Mouse (Mus musculus): ENCODE data around the gene Prdm9. TPM values are rescaled to one million over a fixed set of nuclear protein-coding genes. Genes with fewer than 3 reads are reported as not detected.
"Not testable (repeated sequence)": the region's sequence is repeated elsewhere in the genome, so short reads cannot be mapped to it uniquely, and the experiment has no call there.

Gene Prdm9
- polyA plus RNA-seq, 1 experiment = 4.3 TPM

DNA sequence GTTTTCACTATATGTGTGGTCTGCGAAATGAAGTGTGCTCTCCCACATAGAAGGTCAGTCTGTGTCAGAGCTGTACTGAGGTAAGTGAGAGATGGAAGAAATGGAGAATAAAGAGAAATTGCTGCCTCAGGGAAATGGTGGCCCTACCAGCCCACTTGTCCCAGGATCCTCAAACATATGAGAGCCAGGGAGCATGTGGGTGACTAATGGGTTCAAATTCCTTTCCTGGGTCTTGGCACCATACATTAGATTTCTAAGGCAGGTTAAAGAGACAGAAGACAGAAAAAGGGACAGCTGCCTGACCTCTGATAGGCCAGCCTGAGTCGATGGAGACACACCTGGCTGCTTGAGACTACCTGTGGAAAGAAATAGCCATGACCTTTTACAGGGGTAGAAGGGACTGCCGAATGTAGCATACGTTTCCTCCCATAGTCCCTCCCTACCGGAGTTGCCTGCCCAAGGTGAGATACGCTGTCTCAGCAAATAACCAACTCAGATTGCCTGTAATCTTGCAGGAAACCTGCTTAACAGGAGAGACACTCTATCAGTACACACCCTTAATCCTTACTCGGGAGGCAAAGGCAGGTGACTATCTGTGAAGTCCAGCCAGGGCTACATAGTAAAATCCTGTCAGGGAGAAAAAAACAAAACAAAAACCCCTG is 15.4 kb upstream of the Prdm9 start:
- Histone ChIP-seq H3K27me3 (ENCODE audit: control insufficient read depth, insufficient read depth, low read length) (no peaks in the 10 kb centered on the region; the same call in 1 of the 2 replicates), H3K27ac (ENCODE audit: insufficient read depth, low read length) (no peak overlapping the region), H3K4me1 (ENCODE audit: control insufficient read depth, insufficient read depth, low read length) (no peaks in the 10 kb centered on the region), H3K4me3 (replicated peaks; ENCODE audit: insufficient read depth, low read depth, low read length) (no peak overlapping the region)
- TF ChIP-seq POLR2A (IDR thresholded peaks at IDR 0.05; ENCODE audit: borderline replicate concordance, insufficient read depth, low read length) = no peak
- no peak for TF ChIP-seq CTCF (IDR thresholded peaks at IDR 0.05; ENCODE audit: borderline replicate concordance, insufficient read depth, low read depth, low read length)
- DNase-seq = no peak
- WGBS = 83% methylated on average over 7 of the region's 7 CpGs

DNA sequence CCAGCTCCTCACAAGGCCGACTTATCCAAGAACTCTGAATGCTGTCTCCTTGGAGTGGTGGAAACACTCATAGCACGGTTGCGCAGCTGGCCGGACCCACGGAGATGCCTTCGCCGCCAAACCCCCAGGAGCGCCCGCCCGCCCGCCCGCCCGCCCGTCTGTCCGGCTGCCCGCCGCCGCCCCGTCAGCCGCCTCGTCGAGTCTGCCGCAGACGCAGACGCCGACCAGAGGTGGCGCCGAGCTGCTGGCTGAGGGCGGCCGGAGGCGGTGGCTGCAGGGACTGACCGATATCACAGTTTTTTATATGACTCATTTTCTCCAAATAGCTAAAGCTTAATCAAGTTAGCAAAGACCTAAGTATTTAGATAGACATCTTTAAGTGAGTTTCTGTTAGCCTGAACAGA is 13.1 kb upstream of the Prdm9 start:
- Histone ChIP-seq H3K4me1 (ENCODE audit: control insufficient read depth, insufficient read depth, low read length) (no peaks in the 10 kb centered on the region), H3K27me3 (ENCODE audit: control insufficient read depth, insufficient read depth, low read length) (no peaks in the 10 kb centered on the region; the same call in 1 of the 2 replicates), H3K4me3 (replicated peaks; ENCODE audit: insufficient read depth, low read depth, low read length) (no peak overlapping the region), H3K27ac (ENCODE audit: insufficient read depth, low read length) (no peak overlapping the region)
- WGBS = 2% methylated on average over 32 of the region's 32 CpGs
- no peak for TF ChIP-seq POLR2A (IDR thresholded peaks at IDR 0.05; ENCODE audit: borderline replicate concordance, insufficient read depth, low read length)
- TF ChIP-seq CTCF (IDR thresholded peaks at IDR 0.05; ENCODE audit: borderline replicate concordance, insufficient read depth, low read depth, low read length) = no peak
- no peak for DNase-seq

DNA sequence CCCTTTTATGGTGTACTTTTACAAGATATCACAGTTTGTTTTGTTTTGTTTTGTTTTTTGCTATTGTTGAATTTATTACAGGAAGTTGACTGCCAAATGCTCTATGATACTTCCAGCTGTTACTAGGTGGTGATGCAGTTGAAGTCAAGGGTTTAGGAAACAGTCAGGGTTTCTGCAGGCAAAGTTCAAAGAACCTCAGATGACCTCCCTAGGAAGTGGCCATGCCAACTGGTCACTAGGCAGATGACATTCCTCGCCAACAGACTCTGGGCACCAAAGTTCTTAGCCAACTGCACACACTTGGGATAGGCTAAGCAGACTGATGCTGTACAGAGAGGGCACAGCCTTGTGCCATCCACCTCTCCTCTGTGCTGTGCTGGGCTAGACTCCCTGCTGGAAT is 10.9 kb upstream of the Prdm9 start:
- no peak overlapping the region for H3K27ac ChIP-seq (ENCODE audit: insufficient read depth, low read length)
- H3K4me3 ChIP-seq (replicated peaks; ENCODE audit: insufficient read depth, low read depth, low read length) = no peak overlapping the region
- DNase-seq = no peak
- no peaks in the 10 kb centered on the region for H3K27me3 ChIP-seq (ENCODE audit: control insufficient read depth, insufficient read depth, low read length)
- no peaks in the 10 kb centered on the region for H3K4me1 ChIP-seq (ENCODE audit: control insufficient read depth, insufficient read depth, low read length)
- 49% methylated on average over 1 of the region's 1 CpGs for WGBS
- TF ChIP-seq CTCF (IDR thresholded peaks at IDR 0.05; ENCODE audit: borderline replicate concordance, insufficient read depth, low read depth, low read length) (no peak), POLR2A (IDR thresholded peaks at IDR 0.05; ENCODE audit: borderline replicate concordance, insufficient read depth, low read length) (no peak)

DNA sequence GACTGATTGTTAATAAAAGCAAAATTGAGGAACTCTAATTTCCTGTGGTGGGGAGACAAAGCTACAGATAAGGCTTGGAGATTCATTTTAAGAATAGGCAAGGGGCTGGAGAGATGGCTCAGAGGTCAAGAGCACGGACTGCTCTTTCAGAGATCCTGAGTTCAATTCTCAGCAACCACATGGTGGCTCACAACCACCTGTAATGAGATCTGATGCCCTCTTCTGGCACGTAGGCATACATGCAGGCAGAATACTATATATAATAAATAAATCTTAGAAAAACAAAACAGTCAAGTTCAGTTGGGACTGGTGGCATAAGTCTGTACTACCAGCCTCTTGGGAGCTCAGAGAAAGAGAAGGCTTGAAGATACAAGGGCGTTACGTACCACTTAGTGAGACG is 2.8 kb upstream of the Prdm9 start:
- TF ChIP-seq CTCF (IDR thresholded peaks at IDR 0.05; ENCODE audit: borderline replicate concordance, insufficient read depth, low read depth, low read length) = no peak
- TF ChIP-seq POLR2A (IDR thresholded peaks at IDR 0.05; ENCODE audit: borderline replicate concordance, insufficient read depth, low read length) = no peak
- H3K27ac ChIP-seq (ENCODE audit: insufficient read depth, low read length) = no peak overlapping the region
- 79% methylated on average over 5 of the region's 5 CpGs for WGBS
- DNase-seq = no peak
- no peak overlapping the region for H3K4me3 ChIP-seq (replicated peaks; ENCODE audit: insufficient read depth, low read depth, low read length)
- H3K4me1 ChIP-seq (ENCODE audit: control insufficient read depth, insufficient read depth, low read length) = peaks cover 3% of the 10 kb centered on the region; the same call in 1 of the 2 replicates
- no peaks in the 10 kb centered on the region for H3K27me3 ChIP-seq (ENCODE audit: control insufficient read depth, insufficient read depth, low read length)

DNA sequence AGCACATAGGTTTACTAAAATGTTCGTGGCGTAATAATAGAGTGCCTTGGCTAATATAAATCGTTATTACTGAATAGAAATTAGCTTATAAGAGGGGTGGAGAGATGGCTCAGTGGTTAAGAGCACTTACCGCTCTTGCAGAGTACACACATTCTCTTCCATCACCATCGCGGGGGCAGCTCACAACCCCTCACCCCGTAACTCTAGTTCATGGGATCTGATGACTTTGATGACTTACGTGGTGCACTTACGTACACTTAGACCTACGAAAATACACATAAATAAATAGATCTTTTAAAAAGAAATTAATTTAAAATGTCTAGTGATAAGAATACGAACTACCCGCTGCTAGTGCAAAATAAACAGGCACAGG is 760 bp upstream of the Prdm9 start:
- H3K27me3 ChIP-seq (ENCODE audit: control insufficient read depth, insufficient read depth, low read length) = no peaks in the 10 kb centered on the region
- peaks cover 3% of the 10 kb centered on the region; the same call in 1 of the 2 replicates for H3K4me1 ChIP-seq (ENCODE audit: control insufficient read depth, insufficient read depth, low read length)
- whole genome bisulfite sequencing = 36% methylated on average over 12 of the region's 12 CpGs
- H3K4me3 ChIP-seq (replicated peaks; ENCODE audit: insufficient read depth, low read depth, low read length) = peak overlapping the region; percentile 80
- peak; percentile 16 to 20 for DNase-seq
- TF ChIP-seq POLR2A (IDR thresholded peaks at IDR 0.05; ENCODE audit: borderline replicate concordance, insufficient read depth, low read length) (no peak), CTCF (IDR thresholded peaks at IDR 0.05; ENCODE audit: borderline replicate concordance, insufficient read depth, low read depth, low read length) (no peak)
- no peak overlapping the region for H3K27ac ChIP-seq (ENCODE audit: insufficient read depth, low read length)

DNA sequence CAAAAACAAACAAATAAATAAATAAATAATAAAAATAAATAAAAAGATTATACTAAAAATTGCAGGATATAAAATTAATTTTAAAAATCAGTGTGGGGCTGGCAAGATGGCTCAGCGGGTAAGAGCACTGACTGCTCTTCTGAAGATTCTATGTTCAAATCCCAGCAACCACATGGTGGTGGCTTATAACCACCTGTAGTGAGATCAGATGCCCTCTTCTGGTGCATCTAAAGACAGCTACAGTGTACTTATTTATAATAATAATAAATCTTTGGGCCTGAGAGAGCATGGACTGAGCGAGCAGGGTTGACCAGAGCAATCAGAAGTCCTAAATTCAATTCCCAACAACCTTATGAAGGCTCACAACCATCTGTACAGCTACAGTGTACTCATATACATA is 4.2 kb downstream of the Prdm9 start:
- no peak for TF ChIP-seq CTCF (IDR thresholded peaks at IDR 0.05; ENCODE audit: borderline replicate concordance, insufficient read depth, low read depth, low read length)
- TF ChIP-seq POLR2A (IDR thresholded peaks at IDR 0.05; ENCODE audit: borderline replicate concordance, insufficient read depth, low read length) = no peak
- WGBS = 92% methylated on average over 2 of the region's 2 CpGs
- H3K4me1 ChIP-seq (ENCODE audit: control insufficient read depth, insufficient read depth, low read length) = peaks cover 3% of the 10 kb centered on the region; the same call in 1 of the 2 replicates
- DNase-seq = no peak
- no peaks in the 10 kb centered on the region for H3K27me3 ChIP-seq (ENCODE audit: control insufficient read depth, insufficient read depth, low read length)
- H3K27ac ChIP-seq (ENCODE audit: insufficient read depth, low read length) = no peak overlapping the region
- no peak overlapping the region for H3K4me3 ChIP-seq (replicated peaks; ENCODE audit: insufficient read depth, low read depth, low read length)

DNA sequence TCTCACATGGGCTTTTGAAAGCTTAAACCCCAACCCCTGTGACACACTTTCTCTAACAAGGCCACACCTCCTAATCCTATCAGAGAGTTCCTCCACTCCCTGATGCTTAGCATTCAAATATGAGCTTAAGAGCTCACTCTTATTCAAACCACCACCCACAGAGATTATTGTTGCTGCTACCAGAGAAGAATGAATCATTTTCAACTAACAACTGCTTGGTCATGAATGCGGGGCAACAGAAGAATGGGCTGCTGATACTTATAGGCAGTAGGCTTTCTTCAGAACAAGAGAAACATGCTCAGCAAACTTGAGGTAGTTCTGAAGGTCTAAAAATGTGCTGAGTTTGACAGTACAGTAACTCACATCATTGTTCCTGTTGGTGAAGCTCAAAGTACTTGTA is 14.4 kb downstream of the Prdm9 start:
- Histone ChIP-seq H3K4me3 (replicated peaks; ENCODE audit: insufficient read depth, low read depth, low read length) (no peak overlapping the region), H3K27ac (ENCODE audit: insufficient read depth, low read length) (no peak overlapping the region), H3K4me1 (ENCODE audit: control insufficient read depth, insufficient read depth, low read length) (no peaks in the 10 kb centered on the region), H3K27me3 (ENCODE audit: control insufficient read depth, insufficient read depth, low read length) (no peaks in the 10 kb centered on the region)
- DNase-seq = no peak
- WGBS = 53% methylated on average over 1 of the region's 1 CpGs
- TF ChIP-seq POLR2A (IDR thresholded peaks at IDR 0.05; ENCODE audit: borderline replicate concordance, insufficient read depth, low read length) (no peak), CTCF (IDR thresholded peaks at IDR 0.05; ENCODE audit: borderline replicate concordance, insufficient read depth, low read depth, low read length) (no peak)

DNA sequence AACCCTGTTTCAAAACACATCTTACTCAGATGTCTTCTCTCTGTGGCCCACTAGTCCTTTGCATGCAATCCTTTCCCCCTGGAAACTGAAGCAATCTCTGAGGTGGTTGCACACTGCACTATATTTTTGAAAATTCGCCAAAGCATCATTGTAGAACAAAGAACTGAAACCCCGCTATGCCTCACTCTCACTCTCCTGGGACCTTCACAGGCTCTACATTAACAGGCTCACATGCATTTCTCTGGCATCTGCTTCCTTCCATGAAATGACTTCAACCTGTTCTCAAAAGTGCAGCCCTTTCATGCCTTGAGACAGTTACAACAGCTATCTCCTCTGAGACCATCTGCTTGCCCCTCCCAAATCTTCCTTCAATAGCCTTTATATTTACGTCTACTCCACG is 17.7 kb downstream of the Prdm9 start:
- no peaks in the 10 kb centered on the region for H3K4me1 ChIP-seq (ENCODE audit: control insufficient read depth, insufficient read depth, low read length)
- H3K27me3 ChIP-seq (ENCODE audit: control insufficient read depth, insufficient read depth, low read length) = no peaks in the 10 kb centered on the region
- no peak overlapping the region for H3K4me3 ChIP-seq (replicated peaks; ENCODE audit: insufficient read depth, low read depth, low read length)
- WGBS = 60% methylated on average over 4 of the region's 4 CpGs
- TF ChIP-seq CTCF (IDR thresholded peaks at IDR 0.05; ENCODE audit: borderline replicate concordance, insufficient read depth, low read depth, low read length) = no peak
- TF ChIP-seq POLR2A (IDR thresholded peaks at IDR 0.05; ENCODE audit: borderline replicate concordance, insufficient read depth, low read length) = no peak
- DNase-seq = no peak
- H3K27ac ChIP-seq (ENCODE audit: insufficient read depth, low read length) = no peak overlapping the region

DNA sequence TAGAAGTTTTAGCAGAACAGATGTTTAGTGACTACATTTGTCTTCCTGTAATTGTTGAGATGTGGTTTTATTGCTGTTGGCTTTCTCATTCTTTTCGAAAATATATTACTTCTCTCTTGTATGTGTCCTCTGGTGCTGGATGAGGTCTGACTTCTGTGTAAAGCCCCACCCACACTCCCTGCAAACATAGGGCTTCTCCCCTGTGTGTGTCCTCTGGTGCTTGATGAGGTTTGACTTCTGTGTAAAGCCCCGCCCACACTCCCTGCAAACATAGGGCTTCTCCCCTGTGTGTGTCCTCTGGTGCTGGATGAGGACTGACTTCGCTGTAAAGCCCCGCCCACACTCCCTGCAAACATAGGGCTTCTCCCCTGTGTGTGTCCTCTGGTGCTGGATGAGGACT is 20.3 kb downstream of the Prdm9 start:
- 67% methylated on average over 4 of the region's 4 CpGs for WGBS

More for the DNA sequence above, 20.3 kb downstream of the Prdm9 start:
- H3K27me3 ChIP-seq (ENCODE audit: control insufficient read depth, insufficient read depth, low read length); DNase-seq; H3K4me3 ChIP-seq (replicated peaks; ENCODE audit: insufficient read depth, low read depth, low read length); H3K27ac ChIP-seq (ENCODE audit: insufficient read depth, low read length); H3K4me1 ChIP-seq (ENCODE audit: control insufficient read depth, insufficient read depth, low read length): not testable (repeated sequence)

All from cerebellum, adult 2 months (tissue).